Mouse (Mus musculus) cerebellum, adult 11 months (tissue): ENCODE data around the gene Sstr3.

Experiments used
- DNase-seq: peaks from one replicate; pipeline ENCODE4 v3.0.0; 2022

Gene Sstr3

DNA sequence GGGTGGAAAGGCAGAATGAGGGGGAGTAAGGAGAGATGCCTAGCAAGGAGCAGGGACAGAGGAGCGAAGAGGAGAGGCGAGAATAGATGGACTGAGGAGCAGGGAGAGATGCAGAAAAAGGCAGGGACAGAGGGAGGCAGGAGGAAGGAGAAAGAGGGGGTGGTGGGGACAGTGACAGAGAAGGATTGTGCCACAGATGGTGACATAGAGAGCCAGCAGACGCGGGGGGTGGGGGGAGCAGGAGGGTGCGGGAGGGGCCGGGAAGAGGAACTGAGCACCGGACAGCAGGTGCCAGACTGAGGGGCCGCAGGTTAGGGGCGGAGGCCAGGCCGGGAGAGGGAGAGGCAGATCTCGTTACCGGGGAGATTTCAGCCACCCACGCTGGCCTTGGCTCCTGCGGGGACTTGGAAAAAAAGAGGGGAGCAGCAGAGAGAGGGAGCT, at the start of gene Sstr3:
TSS of gene Sstr3 (minus strand) at position 125 of the 441 bp plus-strand sequence.
- peak; percentile 64 for DNase-seq

DNA sequence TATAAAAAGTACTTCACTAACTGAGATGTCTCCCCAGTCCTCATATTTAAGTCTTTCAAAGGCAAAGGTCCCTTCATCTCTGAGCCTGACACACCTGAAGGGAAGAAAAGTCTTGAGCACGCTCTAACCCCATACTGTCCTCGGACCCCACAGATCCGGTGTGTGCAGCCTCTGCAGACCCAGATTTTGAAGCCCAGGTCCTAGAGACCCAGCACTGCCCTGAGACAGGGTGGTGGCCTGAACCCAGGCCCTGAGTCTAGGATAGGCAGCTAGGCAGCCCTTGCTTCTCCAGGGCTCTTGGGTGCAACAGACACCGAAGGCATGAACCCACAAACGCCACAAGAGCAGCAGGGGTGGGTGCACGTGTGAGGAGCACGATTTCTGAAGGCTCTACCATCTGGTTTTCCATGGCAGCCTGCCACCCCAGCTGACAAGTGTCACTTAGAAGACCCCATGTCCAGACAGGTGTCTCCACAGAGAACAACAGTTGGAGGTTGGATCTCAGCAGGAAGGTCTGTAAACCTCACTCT, 49.5 kb upstream of the Sstr3 start:
- DNase-seq = no peak

DNA sequence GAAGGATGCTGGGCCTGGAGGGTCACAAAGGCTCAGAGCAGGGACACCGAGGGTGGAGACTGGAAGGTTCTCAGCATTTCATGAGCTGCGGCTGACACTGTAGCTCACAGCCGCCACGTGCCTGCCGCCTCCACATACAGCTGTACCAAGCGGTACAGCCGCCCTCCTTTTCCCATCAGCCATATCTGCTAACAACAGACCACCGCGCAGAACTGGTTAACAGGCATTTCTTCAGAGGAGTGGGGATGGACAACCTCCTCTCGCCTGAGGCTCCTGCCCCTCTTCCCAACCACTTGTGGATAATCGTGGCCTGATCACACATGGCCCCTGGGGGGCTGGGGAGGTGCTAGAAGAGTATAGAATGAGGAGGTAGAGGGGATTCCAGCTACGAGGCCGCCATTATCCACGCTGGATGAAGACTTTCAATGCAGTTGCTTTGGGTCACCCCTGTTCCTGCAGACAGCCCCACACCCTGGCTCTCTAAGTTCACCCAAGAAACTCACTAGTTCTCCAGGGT, 48.0 kb upstream of the Sstr3 start:
- no peak for DNase-seq

DNA sequence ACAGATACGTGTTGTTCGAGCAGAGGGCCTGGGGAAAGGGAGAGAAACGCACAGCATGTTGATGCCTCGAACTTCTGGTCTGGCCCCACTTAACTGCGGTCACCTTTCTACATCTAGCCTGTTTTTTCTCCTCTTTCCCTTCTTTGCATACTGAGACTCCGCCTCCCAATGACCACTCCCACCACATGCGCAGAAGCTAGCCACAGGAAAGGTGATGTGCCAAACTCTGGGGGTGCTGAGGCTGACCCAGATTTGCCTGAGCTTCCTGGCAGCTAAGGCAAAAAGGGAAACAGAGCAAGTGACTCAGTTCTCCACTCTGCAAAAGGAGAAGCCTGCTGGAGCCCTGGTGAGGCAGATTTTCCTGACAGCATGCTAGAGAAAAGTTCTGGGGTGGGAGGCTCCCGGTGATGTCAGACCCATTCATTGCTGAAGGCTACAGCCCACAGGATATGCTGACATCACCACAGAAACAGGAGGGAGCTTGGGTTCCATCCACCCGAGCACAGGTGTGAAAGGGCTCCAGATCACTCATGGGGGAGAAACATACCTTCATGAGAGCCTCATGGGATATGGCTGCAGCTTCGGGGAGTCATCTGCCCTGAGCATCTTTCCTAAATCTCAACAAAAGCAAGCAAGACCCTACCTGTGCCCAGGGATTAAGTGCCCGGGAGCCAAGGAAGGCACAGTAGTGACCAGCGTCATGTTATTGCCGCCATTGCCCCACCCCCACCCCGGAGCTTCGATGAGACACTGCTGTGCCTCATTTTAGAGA, 47.4 kb upstream of the Sstr3 start:
- no peak for DNase-seq

DNA sequence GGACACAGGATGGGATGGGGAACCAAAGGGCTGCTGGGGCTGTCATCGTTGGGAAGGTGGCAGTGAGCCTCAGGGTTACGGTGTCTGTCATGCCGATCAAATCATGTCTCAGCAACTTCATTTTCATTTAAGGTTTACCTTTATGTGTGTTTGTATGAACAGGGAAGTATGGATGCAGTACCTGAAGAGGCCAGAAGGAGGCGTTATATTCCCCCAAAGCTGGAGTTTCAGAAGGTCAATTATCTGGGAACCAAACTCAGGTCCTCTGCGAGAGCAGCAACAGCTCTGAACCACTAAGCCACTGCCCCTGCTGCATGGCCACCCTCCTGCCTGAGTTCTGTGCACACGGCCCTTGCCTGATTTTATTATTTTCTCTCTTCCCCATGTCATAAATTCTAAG, 46.3 kb upstream of the Sstr3 start:
- DNase-seq = no peak

DNA sequence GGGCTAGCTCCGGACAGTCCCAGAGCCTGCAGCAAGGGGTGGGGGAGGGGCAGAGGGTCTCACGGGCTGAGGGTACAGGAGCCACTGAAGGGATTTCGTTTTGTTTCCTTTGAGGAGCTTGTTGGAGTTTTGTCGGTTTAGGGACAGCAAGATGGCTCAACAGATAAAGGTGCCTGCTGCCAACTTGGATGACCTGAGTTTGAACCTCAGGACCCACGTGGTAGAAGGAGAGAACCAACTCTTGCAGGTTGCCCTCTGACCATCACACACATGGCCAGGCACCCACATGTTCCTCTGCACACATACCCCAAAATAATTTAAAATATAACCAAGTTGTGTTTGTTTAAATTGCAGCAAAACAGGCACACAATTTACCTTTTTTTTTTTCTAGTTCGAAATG, 45.5 kb upstream of the Sstr3 start:
- DNase-seq = no peak

DNA sequence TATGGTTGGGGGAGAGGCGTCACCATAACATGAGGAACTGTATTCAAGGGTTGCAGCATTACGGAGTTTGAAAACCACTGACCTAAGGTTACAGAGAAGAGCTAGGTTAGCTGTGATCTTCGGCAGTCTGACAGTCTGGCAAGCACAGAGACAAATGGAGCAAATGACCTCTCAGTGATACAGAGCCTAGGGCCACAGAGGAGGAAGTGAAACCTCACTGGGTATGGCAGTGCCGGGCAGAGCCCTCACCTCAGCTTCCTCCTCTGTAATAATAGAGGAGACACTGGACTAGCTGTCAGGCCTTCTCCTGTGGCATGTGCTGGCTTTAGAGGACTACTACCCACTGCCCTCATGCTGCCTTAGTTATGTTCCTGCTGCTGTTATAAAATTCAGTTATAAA, 44.4 kb upstream of the Sstr3 start:
- DNase-seq = no peak

DNA sequence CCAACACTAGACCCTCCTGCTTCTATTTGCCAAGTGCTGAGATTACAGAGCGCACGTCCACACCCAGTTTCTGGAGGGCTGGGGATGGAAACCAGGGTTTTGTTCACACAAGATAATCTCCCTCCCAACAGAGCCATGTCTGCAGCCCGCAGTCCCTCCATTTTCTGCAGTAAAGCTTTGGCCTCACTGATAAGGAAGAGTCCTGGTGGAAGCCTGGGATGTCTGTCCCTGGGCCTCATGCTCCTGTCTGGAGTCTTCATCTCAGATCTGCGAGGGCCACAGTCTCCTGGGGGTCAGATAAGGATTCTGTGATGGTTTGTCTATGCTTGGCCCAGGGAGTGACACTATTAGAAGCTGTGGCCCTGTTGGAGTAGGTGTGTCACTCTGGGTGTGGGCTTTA, 43.6 kb upstream of the Sstr3 start:
- no peak for DNase-seq

DNA sequence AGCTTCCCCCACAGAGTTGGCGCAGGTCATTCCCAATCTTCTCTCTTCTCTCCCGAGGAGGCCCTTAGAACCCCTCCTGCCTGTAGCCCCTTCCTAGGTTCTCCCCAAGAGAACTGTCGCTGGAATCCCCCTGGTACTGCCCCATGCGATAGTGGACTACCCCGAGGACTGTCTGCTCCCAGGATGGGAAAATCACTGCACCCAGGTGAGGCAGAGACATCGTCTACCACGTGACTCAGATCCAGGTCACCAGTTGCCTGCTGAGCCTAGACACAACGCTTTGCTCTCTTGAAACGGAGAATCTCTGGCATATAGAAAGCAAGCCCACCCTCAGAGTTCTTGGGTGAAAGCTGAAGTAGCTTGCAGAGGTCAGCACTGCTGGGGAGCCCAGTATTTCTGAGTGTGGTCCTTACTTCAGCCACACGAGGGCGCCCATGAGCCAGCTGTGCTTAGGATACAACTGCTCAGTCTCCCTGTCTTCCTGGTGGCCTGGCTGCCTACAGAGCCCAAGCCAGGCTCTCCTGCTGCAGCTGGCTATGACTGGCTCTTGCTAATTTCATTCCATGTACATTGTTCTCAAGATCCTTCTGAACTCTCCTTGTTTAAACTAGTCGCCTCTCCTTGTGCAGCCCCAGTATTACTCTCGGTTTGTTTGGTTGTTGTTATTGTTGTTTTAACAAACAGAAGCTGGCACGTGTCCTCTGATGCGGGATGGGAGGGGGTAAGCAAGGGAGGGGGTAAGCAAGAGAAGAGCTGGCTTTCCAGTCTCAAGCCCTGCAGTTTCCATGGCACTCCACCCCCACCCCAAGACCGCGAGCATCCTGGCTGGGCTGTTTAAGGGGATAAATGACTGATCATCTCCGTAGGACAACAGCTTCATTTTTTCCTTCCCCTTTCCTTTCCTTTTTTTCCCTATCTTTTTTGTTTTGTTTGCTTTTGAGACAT, 42.8 kb upstream of the Sstr3 start:
- DNase-seq = peak; percentile 61

DNA sequence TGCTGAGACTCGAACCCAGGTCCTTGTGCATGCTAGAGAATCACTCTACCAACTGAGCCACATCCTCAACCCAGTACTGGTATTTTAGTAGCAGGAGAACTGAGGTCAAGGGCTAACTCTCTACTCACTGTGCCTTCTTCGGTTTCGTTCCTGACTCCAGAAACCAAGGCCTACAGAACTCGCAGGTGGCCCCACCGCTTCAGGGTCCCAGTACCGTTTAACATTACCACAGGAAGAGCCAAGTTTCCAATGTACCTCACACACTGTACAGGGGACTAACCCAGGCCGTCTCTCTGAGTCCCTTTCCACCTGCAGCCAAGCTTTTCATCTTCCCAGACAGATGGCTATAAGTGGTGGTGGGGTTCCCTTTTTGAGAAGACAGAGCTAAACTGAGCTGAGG, 40.9 kb upstream of the Sstr3 start:
- DNase-seq = no peak

DNA sequence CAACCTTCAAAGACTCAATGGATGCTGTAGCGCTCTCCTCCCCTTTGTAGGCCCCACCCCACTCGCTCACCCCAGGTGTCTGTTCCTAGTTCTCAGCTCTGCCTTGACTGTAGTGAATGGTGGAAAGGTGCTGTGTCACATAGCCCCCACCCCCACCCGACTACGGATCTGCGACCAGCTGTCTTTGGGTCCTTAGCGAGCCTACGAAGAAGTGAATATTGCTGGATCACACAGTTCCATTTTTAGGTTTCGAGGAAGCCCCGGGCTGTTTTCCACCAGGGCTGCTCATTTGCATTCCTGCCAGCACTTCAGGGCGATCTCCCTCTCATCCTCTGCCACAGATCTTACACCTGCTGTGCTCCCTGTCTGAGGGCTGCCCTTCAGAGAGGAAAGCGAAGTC, 38.9 kb upstream of the Sstr3 start:
- DNase-seq = no peak

DNA sequence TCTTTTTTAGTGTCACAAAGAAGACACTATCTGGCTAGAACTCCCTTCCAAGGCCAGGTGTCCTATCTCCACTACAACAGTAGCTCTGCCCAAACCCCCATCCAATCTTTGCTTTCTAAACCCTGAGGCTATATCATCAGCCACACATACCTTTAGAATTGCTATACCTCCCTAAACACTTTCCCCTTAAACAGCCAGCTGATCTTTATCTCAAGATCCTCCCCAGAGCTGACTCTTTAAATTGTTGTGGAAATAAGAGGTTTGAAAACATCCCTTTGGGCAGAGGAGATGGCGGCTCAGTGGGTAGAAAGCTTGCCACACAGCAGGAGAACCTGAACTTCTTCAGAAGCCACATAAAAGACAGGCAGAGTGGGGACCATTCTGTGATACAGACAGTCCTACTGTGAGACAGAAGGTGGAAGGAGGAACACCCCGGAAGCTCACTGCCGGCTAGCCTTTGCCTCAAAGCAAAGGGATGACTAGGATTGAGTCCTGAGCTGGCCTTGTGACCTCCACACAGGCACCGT, 31.9 kb upstream of the Sstr3 start:
- no peak for DNase-seq

DNA sequence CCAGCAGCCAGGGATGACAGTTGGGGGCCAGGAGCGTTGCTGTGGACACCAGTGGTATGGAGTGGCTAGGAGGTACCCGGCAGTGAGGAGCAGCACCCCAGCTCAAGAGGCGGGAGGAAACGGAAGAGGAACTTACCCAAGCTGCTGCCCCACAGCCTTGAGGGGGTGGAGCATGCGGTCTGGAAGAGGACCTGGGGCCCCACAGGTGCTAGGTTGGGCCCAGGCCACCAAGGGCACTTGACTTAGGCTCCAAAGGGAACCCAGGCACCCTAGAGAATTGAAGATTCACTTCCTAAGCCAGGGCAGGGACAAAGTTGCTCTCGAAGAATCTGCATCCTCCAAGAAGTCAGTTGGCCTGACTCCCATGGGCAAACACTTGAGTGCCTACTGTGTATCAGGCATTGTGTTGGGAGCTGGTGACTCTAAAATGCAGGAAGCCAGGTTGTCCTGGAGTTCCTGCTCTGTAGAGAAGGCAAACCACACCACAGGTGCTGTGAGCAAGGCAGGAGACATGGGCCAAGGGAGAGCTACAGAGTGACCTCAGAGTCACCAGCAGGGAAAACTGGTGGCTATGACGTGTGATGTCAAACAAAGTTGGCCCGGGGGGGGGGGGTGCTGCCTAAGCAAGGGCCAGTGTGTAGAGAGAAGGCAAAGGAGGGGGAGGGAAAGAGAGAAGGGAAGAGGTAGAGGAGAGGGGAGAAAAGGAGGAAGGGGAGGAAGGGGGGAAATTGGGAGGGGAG, 28.3 kb upstream of the Sstr3 start, which contains the start of gene Rac2:
TSS of gene Rac2 (minus strand) at position 126 of the 740 bp plus-strand sequence.
- DNase-seq = no peak

DNA sequence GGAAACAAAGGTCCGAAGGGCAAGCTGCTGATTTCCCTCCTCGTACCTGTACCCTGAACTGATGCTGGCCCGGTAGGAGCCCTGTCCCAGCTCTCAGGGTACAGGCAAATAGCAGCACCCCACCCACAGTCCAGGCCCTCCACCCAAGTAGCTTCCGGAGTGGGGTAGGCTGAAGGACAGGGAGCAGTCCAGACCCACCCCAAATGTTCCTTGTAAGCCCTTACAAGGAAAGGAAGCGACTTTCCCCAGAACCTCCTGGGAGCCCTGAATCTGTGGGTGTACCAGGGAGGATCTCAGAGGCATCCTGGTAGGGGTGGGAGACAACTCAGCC, 27.8 kb upstream of the Sstr3 start:
- DNase-seq = no peak

DNA sequence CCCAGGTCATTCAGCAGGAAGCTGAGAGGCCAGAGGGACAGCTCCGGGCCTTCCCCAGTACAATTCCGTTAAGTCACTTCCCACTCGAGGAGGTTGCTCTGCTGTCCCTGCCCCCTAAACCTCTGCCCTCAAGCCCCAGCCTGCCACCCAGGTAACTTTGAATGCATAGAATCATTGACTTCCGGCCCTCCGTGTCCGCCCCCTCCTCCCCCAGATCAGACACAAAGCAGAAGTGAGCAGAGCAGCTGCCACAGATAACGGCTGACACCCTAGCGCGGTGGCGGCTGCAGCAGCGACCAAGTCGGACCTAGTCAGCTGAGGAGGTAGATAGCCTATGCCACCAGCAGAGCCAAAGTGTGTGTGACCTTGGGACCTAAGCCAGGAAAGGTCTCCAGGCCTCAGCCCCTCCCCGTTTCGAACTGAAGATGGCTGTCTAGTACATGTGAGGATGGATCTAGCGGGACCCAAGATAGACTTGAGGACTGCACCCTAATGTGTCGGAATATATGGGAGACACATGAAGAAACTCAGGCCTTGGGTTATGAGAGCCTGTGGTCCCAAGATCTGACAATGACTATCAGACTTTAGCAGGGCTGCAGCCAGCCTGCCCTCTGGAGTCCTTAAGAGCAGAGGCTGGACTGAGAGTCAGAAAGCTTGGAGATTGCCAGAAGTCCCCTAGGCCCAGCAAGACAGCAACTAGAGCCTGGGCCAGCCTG, 27.2 kb upstream of the Sstr3 start:
- no peak for DNase-seq

DNA sequence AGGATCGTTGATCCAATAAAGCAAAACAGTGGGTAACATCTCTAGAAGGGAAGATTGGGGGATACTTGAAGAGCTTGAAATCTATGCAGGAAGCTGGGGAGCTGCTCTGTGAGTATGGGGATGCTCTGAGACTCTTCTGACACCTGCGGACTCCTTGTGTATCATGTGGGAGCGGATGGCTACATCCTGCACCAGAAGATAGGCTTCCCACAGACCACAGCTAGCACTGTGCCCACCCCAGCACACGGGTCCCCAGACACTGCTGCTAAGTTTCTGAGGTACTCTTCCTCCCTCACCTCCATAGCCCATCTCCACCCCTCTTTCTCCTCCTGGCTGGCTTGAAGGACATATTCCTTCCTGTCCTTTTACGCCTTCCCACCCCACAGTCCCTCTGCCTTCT, 25.7 kb upstream of the Sstr3 start:
- DNase-seq = no peak

DNA sequence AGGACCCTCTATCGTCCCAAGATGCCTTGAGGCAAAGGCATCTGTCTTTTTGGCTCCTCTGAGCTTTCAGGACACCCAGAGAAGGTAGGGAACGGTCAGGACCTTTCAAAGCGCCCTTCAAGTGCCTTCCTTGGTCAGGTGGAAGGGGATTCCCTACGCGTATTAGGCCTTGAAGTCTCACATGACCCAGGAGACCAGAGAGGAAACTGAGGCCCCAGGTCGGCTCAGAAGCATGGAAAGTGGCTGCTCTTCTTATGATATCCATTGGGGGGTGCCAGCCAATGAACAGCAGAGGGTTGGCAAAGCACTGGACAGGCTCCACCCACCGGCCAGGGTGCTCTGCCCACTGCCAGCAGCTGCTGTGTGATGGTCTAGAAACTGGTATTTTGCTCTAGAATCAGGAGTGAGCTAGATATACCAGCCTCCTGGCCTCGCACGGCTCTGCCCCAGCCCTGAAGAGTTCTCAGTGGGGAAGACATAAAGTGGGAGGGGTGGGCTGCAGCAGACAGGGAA, 23.2 kb upstream of the Sstr3 start:
- DNase-seq = no peak

DNA sequence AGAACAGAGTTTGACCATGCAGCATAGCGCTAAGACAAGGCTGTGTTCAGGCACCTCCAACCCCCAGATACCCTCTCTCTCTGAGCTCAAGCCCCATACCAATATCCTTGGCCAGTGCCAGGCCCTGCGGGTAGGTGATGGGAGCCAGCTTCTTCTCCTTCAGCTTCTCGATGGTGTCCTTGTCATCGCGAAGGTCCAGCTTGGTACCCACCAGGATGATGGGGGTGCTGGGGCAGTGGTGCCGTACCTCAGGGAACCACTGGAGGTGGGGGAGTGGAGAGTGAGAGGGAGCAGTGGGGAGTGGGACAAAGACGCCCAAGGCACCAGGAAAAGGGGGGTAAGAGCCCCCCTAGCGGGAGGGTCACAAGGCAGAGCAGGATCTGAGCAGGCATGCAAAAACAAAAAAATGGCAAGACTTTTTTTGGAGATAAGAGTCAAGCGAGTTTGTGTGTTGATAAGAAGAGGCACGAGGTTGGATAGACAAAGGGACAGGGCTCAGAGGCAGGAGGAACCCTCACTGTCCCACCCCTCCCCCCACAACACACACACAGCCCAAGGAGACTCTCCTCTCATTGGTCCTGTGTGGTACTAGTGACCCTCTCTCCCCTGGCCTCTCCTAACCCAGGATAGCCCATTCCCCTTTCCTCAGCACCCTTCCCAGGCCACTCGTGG, 20.4 kb upstream of the Sstr3 start:
- DNase-seq = no peak

DNA sequence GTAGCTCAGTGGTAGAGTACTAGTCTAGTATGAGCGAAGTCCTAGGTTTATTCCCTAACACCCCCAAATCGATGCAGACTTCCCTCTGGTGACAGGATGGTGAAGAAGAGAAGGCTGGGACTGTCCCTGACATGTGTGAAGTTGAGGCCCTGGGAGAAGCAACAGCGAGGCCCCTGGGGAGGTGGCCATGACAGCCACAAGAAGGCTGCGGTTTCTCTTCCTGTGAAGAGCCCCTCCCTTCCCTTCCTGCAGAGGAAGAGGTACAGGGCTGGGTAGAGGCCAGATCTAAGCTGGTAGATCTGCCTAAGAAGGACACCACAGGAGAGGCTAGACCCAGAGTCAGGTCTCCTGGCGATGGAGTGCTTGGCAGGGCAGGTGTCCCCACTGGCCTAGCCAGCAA, 19.5 kb upstream of the Sstr3 start:
- no peak for DNase-seq

DNA sequence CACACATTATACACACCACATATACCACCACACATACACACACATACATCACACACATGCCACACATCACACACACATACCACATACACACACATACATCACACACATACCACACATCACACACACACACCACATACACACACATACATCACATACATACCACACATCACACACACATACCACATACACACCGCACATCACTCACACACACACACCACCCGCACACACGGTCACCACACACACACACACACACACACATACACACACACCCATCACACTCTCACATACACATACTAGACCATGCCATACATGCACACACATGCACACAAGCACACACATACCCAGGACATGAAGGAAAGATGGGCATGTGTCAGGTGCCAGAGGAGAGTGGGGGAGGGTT, 18.9 kb upstream of the Sstr3 start:
- DNase-seq = no peak
